Mouse (Mus musculus) liver, postnatal 0 days (tissue): Measurements from ENCODE around the gene Mylip. TPM values are rescaled to one million over a fixed set of nuclear protein-coding genes. Genes with fewer than 3 reads are reported as not detected.

Experiments used
- ATAC-seq: fragments of 200-750 bp; cut with Nextera tagmentation; 2 replicates; pipeline ENCODE4 v1.8.0; 2017; ENCODE audit warnings: mild to moderate bottlenecking, moderate library complexity
- DNase-seq: peaks from one replicate; pipeline ENCODE4 v3.0.0-alpha.2; 2016
- H3K27ac ChIP-seq: fragments of 300-500 bp; sonication (generic); 2 replicates; pipeline ENCODE4 v1.5.1; 2014; ENCODE audit warnings: antibody characterized with exemption, moderate library complexity, mild to moderate bottlenecking, low read depth
- H3K27me3 ChIP-seq: fragments of 300-500 bp; sonication (generic); 2 replicates; pipeline ENCODE4 v1.6.1; 2014; ENCODE audit warnings: low read length, control low read depth, mixed read lengths; ENCODE audit not compliant: insufficient read depth
- H3K36me3 ChIP-seq: fragments of 300-500 bp; sonication (generic); replicated peaks from 2 replicates; pipeline ENCODE4 v1.6.1; 2014; ENCODE audit warnings: mild to moderate bottlenecking, control low read depth, low read length, moderate library complexity, mixed read lengths; ENCODE audit not compliant: insufficient read depth
- H3K4me1 ChIP-seq: fragments of 300-500 bp; sonication (generic); 2 replicates; pipeline ENCODE4 v1.6.1; 2014; ENCODE audit warnings: antibody characterized with exemption, mild to moderate bottlenecking, control low read depth; ENCODE audit not compliant: insufficient read depth
- H3K4me2 ChIP-seq: fragments of 300-500 bp; sonication (generic); 2 replicates; pipeline ENCODE4 v1.6.1; 2014; ENCODE audit warnings: low read depth, mild to moderate bottlenecking, low read length, moderate library complexity, mixed read lengths
- H3K4me3 ChIP-seq: fragments of 300-500 bp; sonication (generic); 2 replicates; pipeline ENCODE4 v1.5.1; 2014; ENCODE audit warnings: low read depth, low read length
- H3K9ac ChIP-seq: fragments of 300-500 bp; sonication (generic); replicated peaks from 2 replicates; pipeline ENCODE4 v1.6.1; 2014; ENCODE audit warnings: mild to moderate bottlenecking, moderate library complexity
- H3K9me3 ChIP-seq: fragments of 300-500 bp; sonication (generic); 2 replicates; pipeline ENCODE4 v1.6.1; 2016; ENCODE audit warnings: mild to moderate bottlenecking, control low read depth, low read length, mixed read lengths
- CTCF ChIP-seq: sonication (generic); IDR thresholded peaks from 2 replicates; pipeline ENCODE4 v1.5.1; 2016; ENCODE audit warnings: antibody characterized with exemption, low read depth
- EP300 ChIP-seq: IDR thresholded peaks from 2 replicates; pipeline ENCODE4 v1.6.1; 2016; ENCODE audit warnings: antibody characterized with exemption, low read depth, mild to moderate bottlenecking
- WGBS: fragments of 180-500 bp; shearing (Covaris S2); extraction: QIAGEN DNeasy Blood & Tissue Kit; methylation state at CpG from one replicate; pipeline ENCODE4 v1.1.7; 2014; ENCODE audit not compliant: insufficient replicate concordance; 5-methylcytosine and 5-hydroxymethylcytosine counted together
- polyA plus RNA-seq: library from polyadenylated mRNA; unstranded; fragments of >200 nt; fragmentation: Nextera tagmentation; extraction: Ambion mirVana; gene quantifications from 2 replicates; pipeline ENCODE4 v1.2.1, GENCODE M21; 2015

Mylip gene
- polyA plus RNA-seq, 1 experiment from 2014 or later = 7.4 TPM

GRCm38 (mm10) chr13:45402316-45403039 lies 12.9 kb downstream of the Mylip start:
- ATAC-seq (no peak), DNase-seq (no peak)
- Histone ChIP-seq H3K4me3 (no peak overlapping the region), H3K36me3 (peaks cover 44% of the 10 kb centered on the region), H3K27me3 (peaks cover 16% of the 10 kb centered on the region; the same call in 1 of the 2 replicates), H3K9me3 (no peaks in the 10 kb centered on the region), H3K27ac (peak overlapping the region; percentile 76; the same call in 1 of the 2 replicates), H3K4me1 (peaks cover 43% of the 10 kb centered on the region), H3K9ac (no peak overlapping the region), H3K4me2 (no peak overlapping the region)
- TF ChIP-seq CTCF (peak; percentile 36), EP300 (no peak)
- WGBS = 75% methylated on average over 7 of the region's 7 CpGs

- H3K4me2 ChIP-seq = peak overlapping the region; percentile 42
- peaks cover 16% of the 10 kb centered on the region; the same call in 1 of the 2 replicates for H3K27me3 ChIP-seq
- WGBS = 57% methylated on average over 6 of the region's 6 CpGs
- peaks cover 59% of the 10 kb centered on the region for H3K36me3 ChIP-seq
- TF ChIP-seq CTCF (no peak), EP300 (peak; percentile 99)
- H3K4me3 ChIP-seq = no peak overlapping the region
- ATAC-seq (peak; percentile 94), DNase-seq (peak; percentile 47)
- H3K9ac ChIP-seq = peak overlapping the region; percentile 42; the same call in 1 of the 2 replicates
- H3K27ac ChIP-seq = peak overlapping the region; percentile 76
- no peaks in the 10 kb centered on the region for H3K9me3 ChIP-seq
- H3K4me1 ChIP-seq = peaks cover 43% of the 10 kb centered on the region
Observed at GRCm38 (mm10) chr13:45404269-45404668, 14.7 kb downstream of the Mylip start.

- 59% methylated on average over 6 of the region's 6 CpGs for WGBS
- Histone ChIP-seq H3K9ac (0 out of 2 replicates have a peak overlapping the region, but pooled peaks have one; percentile 42), H3K4me3 (no peak overlapping the region), H3K36me3 (peaks cover 67% of the 10 kb centered on the region), H3K27me3 (peaks cover 16% of the 10 kb centered on the region; the same call in 1 of the 2 replicates), H3K9me3 (no peaks in the 10 kb centered on the region), H3K4me2 (peak overlapping the region; percentile 42; the same call in 1 of the 2 replicates), H3K4me1 (peaks cover 40% of the 10 kb centered on the region), H3K27ac (peak overlapping the region; percentile 76)
- DNase-seq = no peak
- TF ChIP-seq CTCF = no peak
- TF ChIP-seq EP300 = peak; percentile 77; the same call in 1 of the 2 replicates
- 0 out of 2 replicates have a peak, but pooled peaks have one; percentile 20 for ATAC-seq
Observed at GRCm38 (mm10) chr13:45405194-45405810, 15.8 kb downstream of the Mylip start.

- Histone ChIP-seq H3K4me3 (no peak overlapping the region), H3K36me3 (peaks cover 74% of the 10 kb centered on the region), H3K9ac (no peak overlapping the region), H3K4me2 (no peak overlapping the region), H3K27me3 (peaks cover 13% of the 10 kb centered on the region; the same call in 1 of the 2 replicates), H3K27ac (0 out of 2 replicates have a peak overlapping the region, but pooled peaks have one; percentile 22), H3K4me1 (peaks cover 39% of the 10 kb centered on the region), H3K9me3 (no peaks in the 10 kb centered on the region)
- TF ChIP-seq EP300 = no peak
- no peak for TF ChIP-seq CTCF
- WGBS = 75% methylated on average over 11 of the region's 11 CpGs
- DNase-seq (no peak), ATAC-seq (no peak)
Observed at GRCm38 (mm10) chr13:45406289-45406688, 16.7 kb downstream of the Mylip start.

GRCm38 (mm10) chr13:45406703-45407102 lies 17.2 kb downstream of the Mylip start:
- Histone ChIP-seq H3K27me3 (peaks cover 14% of the 10 kb centered on the region; the same call in 1 of the 2 replicates), H3K9ac (no peak overlapping the region), H3K9me3 (no peaks in the 10 kb centered on the region), H3K36me3 (peaks cover 77% of the 10 kb centered on the region), H3K4me3 (no peak overlapping the region), H3K27ac (0 out of 2 replicates have a peak overlapping the region, but pooled peaks have one; percentile 22), H3K4me2 (no peak overlapping the region), H3K4me1 (peaks cover 39% of the 10 kb centered on the region)
- DNase-seq (no peak), ATAC-seq (no peak)
- TF ChIP-seq CTCF (no peak), EP300 (peak; percentile 71; the same call in 1 of the 2 replicates)
- 45% methylated on average over 6 of the region's 6 CpGs for WGBS

- peaks cover 62% of the 10 kb centered on the region for H3K36me3 ChIP-seq
- H3K4me3 ChIP-seq = no peak overlapping the region
- 70% methylated on average over 4 of the region's 4 CpGs for WGBS
- DNase-seq (no peak), ATAC-seq (no peak)
- H3K9me3 ChIP-seq = no peaks in the 10 kb centered on the region
- peaks cover 14% of the 10 kb centered on the region for H3K4me1 ChIP-seq
- TF ChIP-seq EP300 (no peak), CTCF (no peak)
- no peak overlapping the region for H3K27ac ChIP-seq
- peaks cover 11% of the 10 kb centered on the region; the same call in 1 of the 2 replicates for H3K27me3 ChIP-seq
- H3K4me2 ChIP-seq = no peak overlapping the region
- H3K9ac ChIP-seq = no peak overlapping the region
Observed at GRCm38 (mm10) chr13:45410936-45411335, 21.4 kb downstream of the Mylip start.
